Mouse (Mus musculus) frontal cortex, postnatal 10 days (tissue): ENCODE data around the gene Olfr275.
"Not testable (repeated sequence)": the region's sequence is repeated elsewhere in the genome, so short reads cannot be mapped to it uniquely, and the experiment has no call there.

Source experiments
- DNase-seq, 2 experiments: peaks; one replicate each; pipeline ENCODE4 v3.0.0; 2022; ENCODE audit warnings: low spot score in 2 of 2, mixed read lengths in 1 of 2

Olfr275 gene

DNA sequence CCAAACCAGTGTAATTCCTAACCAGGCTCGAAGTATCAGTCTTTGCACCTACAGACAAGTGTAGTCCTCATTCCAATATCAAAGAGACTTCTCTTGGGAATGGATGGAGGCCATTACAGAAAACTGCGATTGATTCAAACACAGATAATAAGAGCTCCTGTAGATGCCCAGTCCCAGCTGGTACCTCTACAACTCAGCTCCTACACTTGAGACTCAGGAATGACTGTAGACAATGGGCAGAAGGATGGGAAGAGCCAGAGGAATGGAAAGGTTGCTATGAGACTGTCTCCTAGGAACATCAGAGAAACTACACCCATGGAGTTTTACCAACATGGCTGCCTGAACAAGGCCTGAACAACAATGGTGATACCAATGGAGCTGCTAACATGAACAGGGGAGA lies at the start of gene Olfr275:
Olfr275 (plus strand) TSS at position 301 of the 400 bp plus-strand sequence.
- DNase-seq: no peak

DNA sequence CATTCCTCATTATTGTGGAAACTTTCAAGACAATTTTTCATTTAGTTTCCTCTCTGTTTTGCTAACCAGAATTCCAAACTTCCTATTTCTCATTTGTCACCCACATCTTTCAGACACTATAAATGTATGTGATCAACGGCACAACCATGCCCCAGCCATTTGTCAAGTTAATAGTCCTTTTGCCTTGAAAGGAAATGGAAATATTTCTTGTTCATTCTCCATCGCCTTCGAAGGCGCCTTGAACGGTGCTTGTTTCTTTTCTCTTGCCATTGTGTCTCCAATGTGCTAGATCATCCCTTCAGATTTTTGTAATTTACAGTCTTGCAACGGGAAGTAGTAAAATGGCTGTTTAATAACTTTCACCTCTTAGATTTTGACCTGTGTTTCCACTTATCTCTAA lies 48.8 kb upstream of the Olfr275 start:
- no peak for DNase-seq

DNA sequence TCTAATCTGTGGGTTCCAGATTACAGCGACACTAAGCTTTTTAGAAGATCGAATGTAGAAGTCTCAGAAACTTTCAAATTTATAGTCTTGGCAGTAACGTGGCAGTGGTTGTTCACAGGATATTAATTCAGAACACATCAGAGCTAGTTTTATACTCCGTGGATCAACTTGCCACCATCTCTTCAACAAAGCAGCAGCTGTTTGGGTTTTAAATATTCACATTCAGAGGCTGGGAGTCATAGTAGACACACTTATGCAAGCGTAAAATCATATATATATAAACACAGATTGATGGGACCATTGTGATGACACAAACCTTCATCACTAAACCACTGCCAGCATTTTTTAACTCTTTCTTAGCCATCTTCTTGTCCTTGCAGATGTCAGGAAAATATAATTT lies 42.2 kb upstream of the Olfr275 start:
- DNase-seq: no peak

DNA sequence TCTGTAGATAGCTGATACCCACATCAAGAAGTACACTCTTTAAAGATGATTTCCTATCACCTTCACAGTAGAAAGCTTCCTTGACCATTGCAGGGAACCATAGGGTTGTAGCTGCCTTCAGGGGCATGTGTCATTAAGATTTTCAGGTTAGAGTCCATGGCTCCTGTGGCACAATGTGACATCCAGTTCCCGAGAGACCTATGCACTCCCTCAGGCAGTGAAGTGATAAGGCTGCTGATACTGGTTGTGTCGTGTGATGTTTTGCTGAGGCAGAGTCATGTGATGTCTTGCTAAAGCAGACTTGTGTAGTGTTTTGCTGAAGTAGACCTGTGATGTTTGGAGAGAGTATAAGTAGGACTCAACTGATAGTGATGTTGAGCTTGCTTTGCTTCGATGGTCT lies 14.4 kb upstream of the Olfr275 start:
- no peak for DNase-seq

DNA sequence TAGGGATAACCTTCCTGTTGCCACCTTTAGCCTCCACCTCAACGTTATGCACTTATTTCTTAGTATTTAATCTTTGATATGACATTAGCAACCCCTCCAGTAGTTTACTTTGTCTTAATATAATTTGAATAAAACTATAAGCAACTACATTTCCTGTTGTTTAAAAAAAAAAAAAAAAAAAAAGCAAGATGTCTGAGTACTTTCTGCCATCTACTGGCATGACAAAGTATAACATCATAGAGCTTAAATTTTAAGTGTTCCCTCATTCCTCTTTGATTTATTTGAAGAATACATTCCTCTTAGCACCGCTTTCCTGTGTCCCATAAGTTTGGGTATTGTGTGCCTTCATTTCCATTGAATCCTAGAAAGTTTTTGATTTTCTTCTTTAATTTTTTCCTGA lies 2.5 kb upstream of the Olfr275 start:
- no peak for DNase-seq

DNA sequence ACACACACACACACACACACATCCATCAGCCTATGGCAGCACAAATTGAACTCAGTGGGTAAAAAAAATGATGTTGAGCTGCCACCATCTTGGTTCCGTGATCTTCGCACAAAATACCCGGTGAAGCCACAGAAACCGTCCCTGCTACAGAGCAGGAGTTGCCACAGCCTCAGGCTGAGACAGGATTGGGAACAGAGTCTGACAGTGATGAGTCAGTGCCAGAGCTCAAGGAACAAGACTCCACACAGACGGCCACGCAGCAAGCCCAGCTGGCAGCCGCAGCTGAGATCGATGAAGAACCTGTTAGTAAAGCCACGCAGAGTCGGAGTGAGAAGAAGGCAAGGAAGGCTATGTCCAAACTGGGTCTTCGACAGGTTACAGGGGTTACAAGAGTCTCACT lies 7.0 kb downstream of the Olfr275 start:
- no peak for DNase-seq

DNA sequence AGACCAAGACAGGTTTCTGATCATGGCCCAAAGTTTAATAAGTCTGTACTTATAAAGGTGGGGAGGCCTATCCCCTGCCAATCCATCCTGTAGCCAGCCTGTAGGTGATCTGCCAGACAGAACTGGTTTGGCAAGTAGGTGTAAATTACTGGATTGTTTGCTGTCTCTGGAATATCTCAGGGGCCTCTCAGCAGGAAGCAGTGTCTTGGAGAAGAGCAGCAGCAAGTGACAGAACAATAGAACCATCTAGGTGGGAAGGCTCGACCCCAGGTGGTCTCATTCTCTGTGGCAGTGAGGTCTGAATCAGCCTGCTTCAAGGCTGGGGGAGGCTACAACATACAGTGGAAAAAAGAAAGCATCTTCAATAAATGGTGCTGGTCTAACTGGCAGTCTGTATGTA lies 31.0 kb downstream of the Olfr275 start:
- DNase-seq: not testable (repeated sequence)

DNA sequence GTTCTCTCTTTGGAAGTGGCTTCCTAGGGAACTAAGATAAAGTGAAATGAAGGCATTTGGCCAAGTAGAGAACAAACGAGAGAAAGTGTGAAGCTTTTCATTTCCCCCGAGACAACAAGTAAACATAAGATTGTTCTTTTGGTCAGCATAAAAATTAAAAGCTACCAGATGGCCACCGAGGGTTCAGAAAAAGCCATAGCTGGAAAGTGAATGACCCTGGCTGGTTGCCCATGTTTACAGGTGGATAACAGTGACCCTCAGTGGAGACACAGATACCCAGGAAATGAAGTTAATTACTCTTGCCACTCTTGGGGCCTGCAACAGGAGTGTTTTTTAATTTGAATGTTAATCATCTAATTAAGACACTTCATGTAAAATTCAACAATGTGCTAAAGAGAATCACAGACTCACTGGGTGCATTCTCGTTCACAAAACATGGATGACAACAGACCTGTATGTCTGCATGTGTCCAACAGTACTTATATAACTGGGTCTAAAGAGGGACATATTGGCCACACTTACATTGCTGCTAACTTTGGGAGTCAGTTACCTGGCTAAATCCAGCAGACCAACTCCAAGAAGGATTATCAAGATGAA lies 34.7 kb downstream of the Olfr275 start:
- no peak for DNase-seq

DNA sequence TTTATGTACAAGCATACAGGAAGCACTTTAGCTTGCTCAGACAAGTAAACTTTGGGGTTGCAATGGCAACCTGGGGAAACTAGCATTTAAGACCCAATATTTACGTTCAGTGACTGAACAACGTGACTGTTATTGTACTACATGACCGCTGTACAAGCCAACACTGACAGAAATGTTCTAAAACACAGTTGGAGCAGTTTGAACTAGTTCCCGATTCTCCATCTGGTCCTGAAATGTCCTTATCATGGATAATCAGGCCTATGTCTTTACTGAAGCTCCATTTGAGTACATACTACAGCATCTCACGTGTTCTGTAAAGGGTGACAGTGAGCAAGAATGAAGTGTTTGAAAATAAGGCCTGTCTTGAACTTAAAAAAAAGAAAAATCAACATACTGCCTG lies 35.3 kb downstream of the Olfr275 start:
- DNase-seq: no peak

DNA sequence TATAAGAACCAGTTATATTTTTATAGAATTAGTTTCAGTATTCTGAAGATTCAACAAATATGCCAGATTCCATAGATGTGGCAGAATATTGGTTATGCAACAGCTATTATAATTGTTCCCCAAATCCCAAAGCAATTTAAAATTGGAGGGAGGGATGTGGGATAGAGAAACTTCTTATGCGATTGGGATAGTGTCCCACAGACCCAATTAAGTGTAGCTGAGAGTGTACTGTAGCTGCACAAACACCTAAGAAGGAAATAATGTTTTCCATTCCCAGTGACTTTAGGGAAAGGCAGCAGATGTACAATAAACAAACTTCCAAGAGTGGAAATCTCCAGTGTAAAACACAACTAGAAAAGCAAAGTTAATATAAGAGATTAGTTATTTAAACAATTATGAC lies 44.7 kb downstream of the Olfr275 start, which contains the start of gene Olfr273:
Olfr273 (minus strand) TSS at position 101 of the 400 bp plus-strand sequence.
- no peak for DNase-seq

DNA sequence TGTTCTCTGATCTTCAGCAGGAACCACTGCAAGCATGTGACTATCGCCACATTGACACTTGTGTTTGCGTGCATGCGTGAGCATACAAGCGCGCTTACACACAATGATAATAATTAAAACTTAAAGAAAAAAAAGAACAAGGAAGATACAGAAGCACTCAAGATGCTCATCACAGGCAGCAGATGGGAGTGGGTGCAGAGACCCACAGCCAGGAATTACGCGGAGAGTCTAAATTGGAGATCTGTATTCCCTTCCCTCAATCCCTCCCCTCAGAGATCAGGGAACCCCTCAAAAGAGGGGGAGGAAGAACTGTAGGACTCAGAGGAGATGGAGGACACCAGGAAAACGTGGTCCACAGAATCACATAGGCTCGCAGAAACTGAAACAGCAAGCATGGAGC lies 49.8 kb downstream of the Olfr275 start:
- peak; percentile 7 to 8 for DNase-seq
